Mouse (Mus musculus) testis, adult 2 months (tissue): ENCODE results near the gene Bmp7.

Experiments used
- CTCF ChIP-seq: fragments of 200-500 bp; IDR thresholded peaks from 2 replicates; pipeline ENCODE4 v1.5.1; 2012; ENCODE audit warnings: low read depth, mild to moderate bottlenecking, inconsistent platforms, low read length, moderate library complexity; ENCODE audit not compliant: control insufficient read depth, insufficient read depth, insufficient replicate concordance
- POLR2A ChIP-seq: fragments of 200-500 bp; IDR thresholded peaks from 2 replicates; pipeline ENCODE4 v1.6.1; 2012; ENCODE audit warnings: low read depth, mild to moderate bottlenecking, inconsistent platforms, low read length, moderate library complexity; ENCODE audit not compliant: control insufficient read depth

DNA sequence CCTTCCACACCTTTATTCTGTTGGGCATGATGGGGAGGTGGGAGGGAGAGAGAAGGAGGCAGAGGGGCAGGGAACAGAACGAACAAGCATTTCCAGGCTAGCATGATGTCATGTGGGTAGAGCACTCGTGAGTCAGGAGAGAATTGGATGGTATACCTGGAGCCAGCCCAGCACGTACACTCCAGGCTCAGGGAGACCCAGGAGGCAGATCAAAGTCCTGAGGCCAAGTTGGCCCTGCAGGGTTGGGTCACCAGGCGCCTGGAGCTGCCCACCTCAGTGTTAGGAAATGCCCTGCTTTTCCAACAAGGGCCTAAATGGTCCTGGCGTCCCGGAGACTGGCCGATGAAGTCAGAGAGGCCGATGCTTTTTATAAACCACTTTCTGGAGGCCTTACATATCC, 36.6 kb downstream of the Bmp7 start:
- TF ChIP-seq POLR2A (no peak), CTCF (no peak)
